Mouse (Mus musculus): ENCODE data around the gene Adcy1. TPM values are rescaled to one million over a fixed set of nuclear protein-coding genes. Genes with fewer than 3 reads are reported as not detected.

Gene Adcy1
- polyA plus RNA-seq, 1 experiment from 2014 or later: 1.1 TPM

DNA sequence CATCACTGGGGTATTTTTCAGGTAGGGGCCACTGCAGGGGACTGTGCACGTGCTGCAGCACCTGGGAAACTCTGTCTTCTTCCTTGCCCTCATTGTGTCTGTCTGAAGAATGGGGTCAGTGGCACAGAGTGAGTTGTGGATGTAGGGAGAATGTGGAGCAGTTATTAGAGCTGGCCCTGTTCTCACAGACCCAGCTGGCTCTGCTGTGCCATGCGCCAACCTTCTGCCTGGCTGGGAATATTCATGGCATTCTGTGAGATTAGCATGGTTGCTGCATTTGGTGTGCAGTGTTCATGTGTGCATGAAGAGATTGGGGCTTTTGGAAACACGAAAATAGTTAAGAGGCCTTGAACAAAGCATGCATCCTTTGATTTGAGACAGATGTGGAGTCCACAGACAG, 10.3 kb downstream of the Adcy1 start:
- Histone ChIP-seq H3K27me3 (no peaks in the 10 kb centered on the region), H3K27ac (no peak overlapping the region), H3K9me3 (no peaks in the 10 kb centered on the region), H3K9ac (no peak overlapping the region), H3K36me3 (no peaks in the 10 kb centered on the region), H3K4me1 (peaks cover 6% of the 10 kb centered on the region; the same call in 1 of the 2 replicates), H3K4me2 (replicated peaks) (no peak overlapping the region), H3K4me3 (no peak overlapping the region)
- ATAC-seq (ENCODE audit: low FRiP score, low read depth): no peak
- WGBS: 63% methylated on average over 3 of the region's 3 CpGs

DNA sequence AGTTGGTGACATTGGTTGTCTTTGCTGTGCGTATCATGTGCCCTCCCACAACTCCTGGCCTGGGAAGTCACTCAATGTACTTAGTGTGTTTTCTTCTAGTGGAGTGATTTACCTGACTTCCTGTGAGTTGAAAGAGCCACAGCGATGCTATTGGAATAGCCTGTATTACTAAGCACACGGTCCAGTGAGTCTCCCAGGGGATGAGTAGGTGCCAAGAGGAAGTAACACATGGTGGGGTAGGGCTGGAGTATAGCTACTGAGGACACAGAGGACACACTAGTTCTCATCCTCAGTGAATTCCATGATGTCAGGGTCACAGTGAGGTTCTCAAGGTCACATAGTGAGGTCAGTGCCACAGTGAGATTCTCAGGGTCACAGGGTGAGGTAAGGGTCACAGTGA, 13.2 kb downstream of the Adcy1 start:
- no peak for ATAC-seq (ENCODE audit: low FRiP score, low read depth)

DNA sequence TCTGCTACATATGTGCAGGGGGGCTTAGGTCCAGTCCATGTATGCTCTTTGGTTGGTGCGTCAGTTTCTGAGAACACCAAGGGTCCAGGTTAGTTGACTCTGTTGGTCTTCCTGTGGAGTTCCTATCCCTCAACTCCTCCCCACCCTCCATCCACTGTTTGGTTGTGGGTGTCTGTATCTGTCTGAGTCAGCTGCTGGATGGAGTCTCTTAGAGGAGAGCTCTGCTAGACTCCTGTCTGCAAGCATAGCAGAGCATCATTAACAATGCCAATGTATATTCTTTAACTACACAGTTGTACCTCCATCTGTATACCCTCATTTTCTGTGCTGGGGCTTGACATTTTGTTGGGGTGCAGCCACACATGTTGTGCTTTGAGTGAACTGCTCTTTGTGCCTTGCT, 18.6 kb downstream of the Adcy1 start:
- Histone ChIP-seq H3K27me3 (no peaks in the 10 kb centered on the region), H3K9ac (no peak overlapping the region), H3K4me2 (replicated peaks) (no peak overlapping the region), H3K36me3 (no peaks in the 10 kb centered on the region), H3K4me3 (no peak overlapping the region), H3K27ac (no peak overlapping the region), H3K9me3 (no peaks in the 10 kb centered on the region), H3K4me1 (no peaks in the 10 kb centered on the region)
- 92% methylated on average over 1 of the region's 1 CpGs for WGBS
- no peak for ATAC-seq (ENCODE audit: low FRiP score, low read depth)

More for the DNA sequence above, 13.2 kb downstream of the Adcy1 start:
- H3K27ac ChIP-seq: no peak overlapping the region
- no peak overlapping the region for H3K9ac ChIP-seq
- no peak overlapping the region for H3K4me3 ChIP-seq
- H3K27me3 ChIP-seq: no peaks in the 10 kb centered on the region
- H3K36me3 ChIP-seq: no peaks in the 10 kb centered on the region
- H3K4me1 ChIP-seq: peaks cover 6% of the 10 kb centered on the region; the same call in 1 of the 2 replicates
- H3K9me3 ChIP-seq: no peaks in the 10 kb centered on the region
- WGBS: 75% methylated on average over 3 of the region's 3 CpGs
- no peak overlapping the region for H3K4me2 ChIP-seq (replicated peaks)

DNA sequence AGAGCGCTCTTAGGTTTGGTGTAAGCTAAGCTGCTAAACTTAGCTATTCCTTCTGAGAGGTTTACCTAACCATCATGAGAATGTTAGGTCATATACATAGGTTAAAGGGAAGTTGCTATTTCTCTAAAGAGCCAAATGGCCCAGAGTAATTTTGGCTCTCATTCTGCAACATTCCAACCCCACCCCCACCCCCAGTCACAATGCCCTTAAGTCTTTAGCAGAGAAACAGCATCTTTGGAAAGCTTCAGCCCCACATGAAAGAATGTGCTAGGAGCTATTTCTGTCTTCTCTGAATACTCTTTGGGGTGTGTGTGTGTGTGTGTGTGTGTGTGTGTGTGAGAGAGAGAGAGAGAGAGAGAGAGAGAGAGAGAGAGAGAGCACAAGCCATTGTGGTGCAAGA, 20.6 kb downstream of the Adcy1 start:
- H3K27me3 ChIP-seq: no peaks in the 10 kb centered on the region
- no peak for ATAC-seq (ENCODE audit: low FRiP score, low read depth)
- no peak overlapping the region for H3K4me3 ChIP-seq
- H3K4me1 ChIP-seq: no peaks in the 10 kb centered on the region
- 88% methylated on average over 1 of the region's 1 CpGs for WGBS
- H3K27ac ChIP-seq: no peak overlapping the region
- H3K4me2 ChIP-seq (replicated peaks): no peak overlapping the region
- no peaks in the 10 kb centered on the region for H3K36me3 ChIP-seq
- no peak overlapping the region for H3K9ac ChIP-seq
- H3K9me3 ChIP-seq: no peaks in the 10 kb centered on the region

GRCm38 (mm10) chr11:7085184-7085583, 21.9 kb downstream of the Adcy1 start:
- no peak overlapping the region for H3K9ac ChIP-seq
- no peaks in the 10 kb centered on the region for H3K27me3 ChIP-seq
- no peaks in the 10 kb centered on the region for H3K36me3 ChIP-seq
- no peaks in the 10 kb centered on the region for H3K9me3 ChIP-seq
- 92% methylated on average over 5 of the region's 5 CpGs for WGBS
- H3K4me2 ChIP-seq (replicated peaks): no peak overlapping the region
- ATAC-seq (ENCODE audit: low FRiP score, low read depth): no peak
- no peak overlapping the region for H3K27ac ChIP-seq
- no peaks in the 10 kb centered on the region for H3K4me1 ChIP-seq
- no peak overlapping the region for H3K4me3 ChIP-seq

- H3K27ac ChIP-seq: no peak overlapping the region
- WGBS: 92% methylated on average over 5 of the region's 5 CpGs
- H3K4me3 ChIP-seq: no peak overlapping the region
- no peak for ATAC-seq (ENCODE audit: low FRiP score, low read depth)
- 0 out of 2 replicates have a peak, but pooled peaks cover 3% of the 10 kb centered on the region for H3K9me3 ChIP-seq
- no peaks in the 10 kb centered on the region for H3K4me1 ChIP-seq
- H3K36me3 ChIP-seq: no peaks in the 10 kb centered on the region
- H3K27me3 ChIP-seq: no peaks in the 10 kb centered on the region
- H3K9ac ChIP-seq: no peak overlapping the region
- H3K4me2 ChIP-seq (replicated peaks): no peak overlapping the region
These were observed 27.8 kb downstream of the Adcy1 start for GRCm38 (mm10) chr11:7091120-7091519.

GRCm38 (mm10) chr11:7094844-7095243, 31.6 kb downstream of the Adcy1 start:
- WGBS: 95% methylated on average over 6 of the region's 6 CpGs
- H3K27ac ChIP-seq: no peak overlapping the region
- ATAC-seq (ENCODE audit: low FRiP score, low read depth): no peak

GRCm38 (mm10) chr11:7101674-7102073, 38.4 kb downstream of the Adcy1 start:
- ATAC-seq (ENCODE audit: low FRiP score, low read depth): no peak
- Histone ChIP-seq H3K27me3 (no peaks in the 10 kb centered on the region), H3K27ac (no peak overlapping the region), H3K36me3 (no peaks in the 10 kb centered on the region), H3K4me1 (no peaks in the 10 kb centered on the region), H3K4me2 (replicated peaks) (no peak overlapping the region), H3K9ac (no peak overlapping the region), H3K9me3 (no peaks in the 10 kb centered on the region), H3K4me3 (no peak overlapping the region)
- 90% methylated on average over 6 of the region's 6 CpGs for WGBS

More at GRCm38 (mm10) chr11:7094844-7095243, 31.6 kb downstream of the Adcy1 start:
- H3K4me2 ChIP-seq (replicated peaks): no peak overlapping the region
- H3K36me3 ChIP-seq: no peaks in the 10 kb centered on the region
- H3K4me3 ChIP-seq: no peak overlapping the region
- no peak overlapping the region for H3K9ac ChIP-seq
- H3K9me3 ChIP-seq: 0 out of 2 replicates have a peak, but pooled peaks cover 3% of the 10 kb centered on the region
- no peaks in the 10 kb centered on the region for H3K27me3 ChIP-seq
- no peaks in the 10 kb centered on the region for H3K4me1 ChIP-seq

DNA sequence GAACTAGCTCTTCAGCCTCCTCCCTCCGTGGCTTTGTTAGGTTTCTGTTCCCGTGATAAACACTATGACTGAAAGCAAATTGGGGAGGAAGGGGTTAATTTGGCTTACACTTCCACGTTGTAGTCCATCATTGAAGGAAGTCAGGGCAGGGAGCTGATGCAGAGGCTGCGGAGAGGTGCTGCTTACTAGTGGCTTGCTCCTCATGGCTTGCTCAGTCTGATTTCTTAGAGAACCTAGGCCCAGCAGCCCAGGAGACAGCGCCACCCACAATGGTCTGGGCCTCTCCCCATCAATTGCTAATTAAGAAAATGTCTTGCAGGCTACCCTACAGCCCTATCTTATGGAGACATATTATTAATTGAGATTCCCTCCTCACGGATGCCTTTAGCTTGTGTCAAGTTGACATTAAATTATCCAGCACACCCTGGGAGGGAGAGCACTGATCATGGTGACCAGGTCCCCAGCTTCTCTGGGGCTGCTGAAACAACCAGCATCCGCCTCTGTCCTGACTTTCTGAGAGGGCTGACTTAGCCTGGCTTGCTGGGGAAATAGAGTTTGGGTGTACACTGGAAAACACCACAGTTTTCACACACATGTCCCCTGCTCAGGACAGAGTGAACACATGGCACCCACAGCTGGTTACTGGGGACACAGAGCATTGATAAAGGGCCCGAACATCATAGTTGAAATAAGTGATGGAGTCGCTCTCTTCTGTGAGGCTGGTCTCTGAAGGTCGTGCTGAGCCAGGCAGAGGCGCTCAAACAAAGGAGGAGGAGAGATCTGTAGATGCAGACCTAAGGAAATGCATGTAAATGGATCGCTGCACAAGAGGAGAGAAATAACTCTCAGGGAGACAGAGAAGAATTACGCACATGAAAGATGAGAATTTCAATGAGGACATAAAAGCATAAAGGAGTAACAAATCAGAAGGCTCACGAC, 39.2 kb downstream of the Adcy1 start:
- H3K4me1 ChIP-seq: no peaks in the 10 kb centered on the region
- ATAC-seq (ENCODE audit: low FRiP score, low read depth): no peak
- WGBS: 71% methylated on average over 14 of the region's 14 CpGs
- no peak overlapping the region for H3K9ac ChIP-seq
- H3K36me3 ChIP-seq: no peaks in the 10 kb centered on the region
- no peaks in the 10 kb centered on the region for H3K27me3 ChIP-seq
- H3K4me3 ChIP-seq: no peak overlapping the region
- H3K27ac ChIP-seq: no peak overlapping the region
- H3K4me2 ChIP-seq (replicated peaks): no peak overlapping the region
- H3K9me3 ChIP-seq: no peaks in the 10 kb centered on the region

- Histone ChIP-seq H3K36me3 (no peaks in the 10 kb centered on the region), H3K4me3 (no peak overlapping the region), H3K27me3 (no peaks in the 10 kb centered on the region), H3K4me2 (replicated peaks) (no peak overlapping the region), H3K27ac (no peak overlapping the region), H3K9me3 (no peaks in the 10 kb centered on the region), H3K4me1 (no peaks in the 10 kb centered on the region), H3K9ac (no peak overlapping the region)
- WGBS: 89% methylated on average over 8 of the region's 8 CpGs
- ATAC-seq (ENCODE audit: low FRiP score, low read depth): no peak
These were observed 42.0 kb downstream of the Adcy1 start for GRCm38 (mm10) chr11:7105337-7105736.

GRCm38 (mm10) chr11:7109131-7109530, 45.8 kb downstream of the Adcy1 start:
- Histone ChIP-seq H3K27ac (no peak overlapping the region), H3K36me3 (no peaks in the 10 kb centered on the region), H3K4me3 (no peak overlapping the region), H3K9me3 (no peaks in the 10 kb centered on the region), H3K27me3 (no peaks in the 10 kb centered on the region), H3K4me1 (peaks cover 3% of the 10 kb centered on the region; the same call in 1 of the 2 replicates), H3K9ac (no peak overlapping the region), H3K4me2 (replicated peaks) (no peak overlapping the region)
- 79% methylated on average over 4 of the region's 4 CpGs for WGBS
- ATAC-seq (ENCODE audit: low FRiP score, low read depth): no peak

- peaks cover 3% of the 10 kb centered on the region; the same call in 1 of the 2 replicates for H3K4me1 ChIP-seq
- H3K27me3 ChIP-seq: no peaks in the 10 kb centered on the region
- no peak overlapping the region for H3K4me3 ChIP-seq
- WGBS: 82% methylated on average over 4 of the region's 4 CpGs
- no peak overlapping the region for H3K27ac ChIP-seq
- H3K36me3 ChIP-seq: no peaks in the 10 kb centered on the region
- no peaks in the 10 kb centered on the region for H3K9me3 ChIP-seq
- no peak overlapping the region for H3K9ac ChIP-seq
- no peak for ATAC-seq (ENCODE audit: low FRiP score, low read depth)
- H3K4me2 ChIP-seq (replicated peaks): no peak overlapping the region
These were observed 49.8 kb downstream of the Adcy1 start for GRCm38 (mm10) chr11:7113046-7113445.

Measured in limb, embryonic 13.5 days (tissue).